Mouse (Mus musculus): ENCODE measurements around the gene Mad2l2.

DNA sequence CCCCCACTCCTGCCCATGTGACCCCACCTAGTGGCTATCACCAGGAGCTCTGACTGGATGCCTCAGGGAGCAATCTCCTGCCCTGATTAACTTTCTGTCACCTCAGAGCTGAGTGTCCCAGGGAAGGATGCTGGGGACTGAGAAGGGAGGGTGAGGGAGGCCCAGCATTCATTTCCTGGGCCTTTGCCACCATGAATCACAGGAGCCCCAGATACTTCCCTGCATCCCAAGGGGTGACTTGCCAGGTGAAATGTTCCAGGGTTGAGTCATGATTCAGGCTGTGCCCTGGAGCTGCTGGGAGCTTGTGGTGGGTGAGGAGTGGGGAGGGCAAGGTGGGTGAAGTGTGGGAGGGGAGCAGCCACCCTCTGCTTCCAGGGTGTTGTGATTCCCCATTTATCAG is 47.5 kb downstream of the Mad2l2 start:
- TF ChIP-seq CTCF (IDR thresholded peaks at IDR 0.05; ENCODE audit: control insufficient read depth, insufficient read depth, insufficient replicate concordance, low read depth, low read length) (no peak), POLR2A (IDR thresholded peaks at IDR 0.05; ENCODE audit: control insufficient read depth, low read depth, low read length) (no peak)

Data from testis, adult 2 months (tissue).